In the genomic region with DNA sequence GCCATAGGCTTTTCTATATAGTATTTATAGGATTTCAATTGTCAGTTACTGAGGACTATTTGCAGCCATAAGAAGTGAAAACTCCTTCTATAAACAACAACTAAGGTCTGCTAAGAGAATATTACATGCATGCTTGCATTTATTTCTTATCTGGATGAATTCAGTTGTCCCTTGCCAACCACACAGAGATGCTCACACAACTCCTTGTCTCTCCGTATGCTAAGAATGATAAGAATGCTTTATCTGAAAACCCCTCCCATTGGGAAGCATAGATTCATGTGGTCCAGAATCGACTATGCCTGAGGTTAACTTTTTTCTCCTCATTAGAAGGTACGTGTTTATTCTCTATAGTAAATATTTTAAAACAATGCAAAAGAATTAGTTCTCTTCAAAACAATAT, we compare ENCODE assay signal across 24 mouse cellular contexts.
DNase-seq lines count a peak whose midpoint lies in the region; ATAC-seq and TF ChIP-seq lines count a peak whose summit lies in the region.
"Had no signal": no experiment of that assay in that cellular context is flagged by ENCODE, and none has a peak within 500 bp of the region (broad histone marks: within the 10 kb centered on the region; RNA-seq: fewer than 3 reads in every experiment).

No protein-coding gene starts in this region.

- ATAC-seq in G1E (ENCODE audit: extremely low read depth, insufficient number of reproducible peaks, low FRiP score, poor library complexity, severe bottlenecking) = peak; percentile 97
- ATAC-seq in activated CD4-positive, CD25-positive, alpha-beta regulatory T cell, adult 4 months = no peak
- ATAC-seq: CD4-positive, CD25-positive, alpha-beta regulatory T cell, adult 4 months; Patski had no signal

- peak; percentile 76 to 84 for TF ChIP-seq EP300 in MEL (IDR thresholded peaks at IDR 0.05; ENCODE audit: low read depth in 1 of 2, low read length in 2 of 2)

- DNase-seq in G1E (ENCODE audit: low spot score) (peak; percentile 51), MEL (ENCODE audit: low read depth, low spot score) (peak; percentile 48)
- DNase-seq in Muller cell, postnatal 12 days (ENCODE audit: inconsistent ontology term) = peak; percentile 75
- DNase-seq in right cerebral cortex, adult 18-20 months = no peak
- no peak for DNase-seq in c-Kit-positive CD71-positive TER-119-positive erythroid progenitor cells, embryonic 14.5 days (ENCODE audit: low spot score)
- DNase-seq: adrenal gland, adult 2 months; adrenal gland, adult 8-10 months; adrenal gland, postnatal 10 days; adrenal gland, postnatal 14 days; adrenal gland, postnatal 25 days; adrenal gland, postnatal 36 days; B cell, adult 2 months; cerebellum, adult 11 months; cerebellum, adult 11-12 months; cerebellum, adult 18-20 months; cerebellum, adult 2 months; cerebellum, adult 8-10 months; cerebellum, adult 9-10 months; cerebellum, adult 9-11 months; cerebellum, postnatal 10 days had no signal

- TF ChIP-seq POLR2A in MEL (IDR thresholded peaks at IDR 0.05; ENCODE audit: control insufficient read depth in 1 of 2, insufficient read depth in 1 of 2, low read depth in 1 of 2, low read length in 2 of 2, poor library complexity in 1 of 2) = no peak

- H3K36me3 ChIP-seq in G1E (replicated peaks) = no peaks in the 10 kb centered on the region
- H3K36me3 ChIP-seq in MEL (ENCODE audit: control insufficient read depth in 1 of 2, insufficient read depth in 2 of 2, low read length in 2 of 2) = peaks cover 0 to 9% of the 10 kb centered on the region in 2 experiments; a peak in 2 of 4 replicates

- no peaks in the 10 kb centered on the region for H3K27me3 ChIP-seq in G1E (ENCODE audit: insufficient read depth, low read length)
- H3K27me3 ChIP-seq in MEL (ENCODE audit: control insufficient read depth in 1 of 2, insufficient read depth in 2 of 2, low read length in 2 of 2) = no peaks in the 10 kb centered on the region
- H3K27me3 ChIP-seq: CH12.LX had no signal

- no peak overlapping the region for H3K9ac ChIP-seq in MEL (ENCODE audit: control insufficient read depth, low read depth, low read length, poor library complexity, severe bottlenecking)

- no peaks in the 10 kb centered on the region for H3K79me2 ChIP-seq in MEL (ENCODE audit: control insufficient read depth, insufficient read depth, low read length, poor library complexity)

- H3K27ac ChIP-seq in MEL (ENCODE audit: control insufficient read depth, low read depth, low read length) = no peak overlapping the region

- no peak overlapping the region for H3K4me3 ChIP-seq in G1E (ENCODE audit: low read depth, low read length)
- no peak overlapping the region for H3K4me3 ChIP-seq in MEL (ENCODE audit: control insufficient read depth in 1 of 2, insufficient read depth in 1 of 2, low read depth in 2 of 2, low read length in 2 of 2)

- H3K9me3 ChIP-seq in G1E (replicated peaks) (no peaks in the 10 kb centered on the region), MEL (replicated peaks; ENCODE audit: insufficient read depth, low read length) (no peaks in the 10 kb centered on the region)

- peaks cover 26% of the 10 kb centered on the region for H3K4me1 ChIP-seq in G1E (ENCODE audit: insufficient read depth, low read depth, low read length)
- peaks cover 4 to 5% of the 10 kb centered on the region in 2 experiments for H3K4me1 ChIP-seq in MEL (ENCODE audit: control insufficient read depth in 1 of 2, insufficient read depth in 2 of 2, low read length in 2 of 2)

- TF ChIP-seq RAD21 in MEL (IDR thresholded peaks at IDR 0.05; ENCODE audit: low read depth, low read length) = no peak

- TF ChIP-seq CTCF in G1E (IDR thresholded peaks at IDR 0.05; ENCODE audit: low read depth, low read length) (no peak), MEL (IDR thresholded peaks at IDR 0.05 in 2 of 3, conservative IDR thresholded peaks at IDR 0.05 in 1 of 3; ENCODE audit: control insufficient read depth in 1 of 3, insufficient read depth in 1 of 3, low read depth in 2 of 3, low read length in 3 of 3, poor library complexity in 1 of 3, severe bottlenecking in 1 of 3) (no peak)

TF ChIP-seq in MEL, 35 proteins besides CTCF, POLR2A, EP300 and RAD21:
- TF ChIP-seq ETS1 (IDR thresholded peaks at IDR 0.05; ENCODE audit: low read depth, low read length) (peak; percentile 80), MAZ (IDR thresholded peaks at IDR 0.05; ENCODE audit: low read depth, low read length) (no peak), ELF1 (IDR thresholded peaks at IDR 0.05; ENCODE audit: low read depth, low read length) (no peak), TAL1 (IDR thresholded peaks at IDR 0.05; ENCODE audit: low read length) (peak; percentile 13; the same call in 1 of the 2 replicates), MAX (IDR thresholded peaks at IDR 0.05; ENCODE audit: low read length) (no peak), RCOR1 (IDR thresholded peaks at IDR 0.05; ENCODE audit: low read depth, low read length) (peak; percentile 95), TCF12 (IDR thresholded peaks at IDR 0.05; ENCODE audit: low read depth, low read length) (peak; percentile 92), JUND (IDR thresholded peaks at IDR 0.05; ENCODE audit: low read depth, low read length) (no peak), ZMIZ1 (IDR thresholded peaks at IDR 0.05; ENCODE audit: low read depth, low read length) (no peak), MXI1 (IDR thresholded peaks at IDR 0.05; ENCODE audit: low read depth, low read length) (no peak), ZNF384 (IDR thresholded peaks at IDR 0.05; ENCODE audit: low read depth, low read length) (peak; percentile 67), USF1 (IDR thresholded peaks at IDR 0.05; ENCODE audit: low read depth, low read length) (no peak), MYC (IDR thresholded peaks at IDR 0.05; ENCODE audit: low read depth, low read length) (no peak), GATA1 (IDR thresholded peaks at IDR 0.05; ENCODE audit: low read depth, low read length) (peak; percentile 87), BHLHE40 (IDR thresholded peaks at IDR 0.05; ENCODE audit: borderline replicate concordance, low read depth, low read length) (peak; percentile 45; the same call in 1 of the 2 replicates)

Comparison
In these comparisons a context has a peak if more than half of its experiments do, and no peak if none do; other contexts are left out.
1. DNase-seq: peak in G1E (single experiment), MEL (single experiment) and Muller cell, postnatal 12 days (single experiment); none in right cerebral cortex, adult 18-20 months (single experiment) and c-Kit-positive CD71-positive TER-119-positive erythroid progenitor cells, embryonic 14.5 days (single experiment).